In genomic region chr19:44005025-44005424, GRCm38 (mm10) we compare ENCODE assay signal across 32 mouse cellular contexts. TPM values are rescaled to one million over a fixed set of nuclear protein-coding genes. Genes with fewer than 3 reads are reported as not detected.
"Had no signal": no experiment of that assay in that cellular context is flagged by ENCODE, and none has a peak within 500 bp of the region (broad histone marks: within the 10 kb centered on the region; RNA-seq: fewer than 3 reads in every experiment).

No protein-coding gene starts in this region.

- DNase-seq: gastrocnemius, postnatal 14 days; gastrocnemius, postnatal 36 days; heart, adult 11 months; heart, adult 2 months; heart, postnatal 4 days; kidney, adult 18-20 months; kidney, adult 8-10 months; kidney, postnatal 10 days; kidney, postnatal 25 days; kidney, postnatal 4 days; left cerebral cortex, postnatal 4 days had no signal

- H3K4me3 ChIP-seq: heart, adult 2 months; heart, embryonic 13.5 days; heart, embryonic 15.5 days; hindbrain, embryonic 10.5 days; hindbrain, embryonic 12.5 days; intestine, embryonic 15.5 days; layer of hippocampus, adult 2 months; left cerebral cortex, adult 2 months; limb, embryonic 13.5 days; limb, embryonic 15.5 days; liver, embryonic 12.5 days had no signal

- H3K27ac ChIP-seq: heart, adult 2 months; heart, embryonic 13.5 days; heart, embryonic 15.5 days; hindbrain, embryonic 10.5 days; hindbrain, embryonic 12.5 days; hindbrain, embryonic 14.5 days; intestine, embryonic 15.5 days; layer of hippocampus, adult 2 months; left cerebral cortex, adult 2 months; limb, embryonic 13.5 days; limb, embryonic 15.5 days; liver, embryonic 12.5 days; liver, embryonic 14.5 days had no signal

- H3K4me2 ChIP-seq: heart, embryonic 11.5 days; heart, embryonic 13.5 days; heart, embryonic 15.5 days; hindbrain, embryonic 12.5 days; hindbrain, embryonic 14.5 days; intestine, embryonic 15.5 days; limb, embryonic 13.5 days; limb, embryonic 15.5 days; liver, embryonic 12.5 days had no signal

- H3K9ac ChIP-seq: heart, embryonic 13.5 days; heart, embryonic 15.5 days; hindbrain, embryonic 12.5 days; hindbrain, embryonic 14.5 days; intestine, embryonic 15.5 days; limb, embryonic 13.5 days; limb, embryonic 15.5 days; liver, embryonic 12.5 days; liver, embryonic 14.5 days had no signal

- ATAC-seq: hindbrain, embryonic 16.5 days; inflammation-experienced regulatory T-cells, adult 6 months; intestine, embryonic 15.5 days; intestine, postnatal 0 days; liver, embryonic 12.5 days had no signal

- H3K4me1 ChIP-seq: heart, embryonic 13.5 days; heart, embryonic 15.5 days; hindbrain, embryonic 12.5 days; intestine, embryonic 15.5 days; limb, embryonic 13.5 days; limb, embryonic 15.5 days; liver, embryonic 12.5 days had no signal

- H3K36me3 ChIP-seq: heart, embryonic 13.5 days; heart, embryonic 15.5 days; hindbrain, embryonic 10.5 days; hindbrain, embryonic 12.5 days; intestine, embryonic 15.5 days; limb, embryonic 13.5 days; limb, embryonic 15.5 days; liver, embryonic 12.5 days had no signal

- H3K27me3 ChIP-seq: heart, embryonic 15.5 days; hindbrain, embryonic 12.5 days; intestine, embryonic 15.5 days; limb, embryonic 13.5 days; limb, embryonic 15.5 days had no signal

- H3K9me3 ChIP-seq: heart, embryonic 13.5 days; heart, embryonic 15.5 days; hindbrain, embryonic 10.5 days; hindbrain, embryonic 12.5 days; intestine, embryonic 15.5 days; limb, embryonic 13.5 days; limb, embryonic 15.5 days; liver, embryonic 12.5 days had no signal

RNA-seq across cellular contexts. Expression of gene Cpn1, which starts 18.7 kb away (rescaled TPM):
- total RNA-seq: gastrocnemius, postnatal 14 days; gastrocnemius, postnatal 36 days; heart, postnatal 4 days had no signal
- polyA plus RNA-seq: inflammation-experienced regulatory T-cells, adult 6 months; limb, embryonic 11.5 days had no signal

RNA-seq across cellular contexts. Expression of gene Cyp2c23, which starts 24.0 kb away (rescaled TPM):
- total RNA-seq: gastrocnemius, postnatal 14 days; heart, adult 2 months; heart, postnatal 25 days; heart, postnatal 4 days; layer of hippocampus, adult 2 months; layer of hippocampus, postnatal 10 days; layer of hippocampus, postnatal 25 days; left cerebral cortex, postnatal 4 days had no signal
- polyA plus RNA-seq: heart, adult 2 months; heart, embryonic 15.5 days; heart, postnatal 0 days; hindbrain, embryonic 10.5 days; hindbrain, embryonic 12.5 days; hindbrain, embryonic 14.5 days; hindbrain, embryonic 16.5 days; inflammation-experienced regulatory T-cells, adult 6 months had no signal
